Comparison of ENCODE assay signal across 20 mouse cellular contexts in genomic region chr6:142947029-142947428, GRCm38 (mm10). TPM values are rescaled to one million over a fixed set of nuclear protein-coding genes. Genes with fewer than 3 reads are reported as not detected.
A peak's percentile ranks its signal among the peaks of the same experiment; 100 is the strongest.
DNase-seq lines count a peak whose midpoint lies in the region; ATAC-seq and TF ChIP-seq lines count a peak whose summit lies in the region.
"Had no signal": no experiment of that assay in that cellular context is flagged by ENCODE, and none has a peak within 500 bp of the region (broad histone marks: within the 10 kb centered on the region; RNA-seq: fewer than 3 reads in every experiment).

No protein-coding gene starts in this region.

- no peak overlapping the region for H3K4me2 ChIP-seq in kidney, embryonic 16.5 days (replicated peaks; ENCODE audit: low read depth, low read length)
- H3K4me2 ChIP-seq in stomach, postnatal 0 days (replicated peaks; ENCODE audit: low read depth): no peak overlapping the region
- H3K4me2 ChIP-seq: embryonic facial prominence, embryonic 15.5 days; forebrain, embryonic 15.5 days; heart, embryonic 11.5 days; hindbrain, embryonic 14.5 days had no signal

- H3K36me3 ChIP-seq in kidney, embryonic 16.5 days (ENCODE audit: insufficient read depth, low read length): no peaks in the 10 kb centered on the region
- no peaks in the 10 kb centered on the region for H3K36me3 ChIP-seq in stomach, postnatal 0 days (ENCODE audit: control insufficient read depth, insufficient read depth, low read length)
- H3K36me3 ChIP-seq: embryonic facial prominence, embryonic 15.5 days; G1E had no signal

- no peaks in the 10 kb centered on the region for H3K9me3 ChIP-seq in kidney, embryonic 16.5 days (ENCODE audit: low read length)
- H3K9me3 ChIP-seq in stomach, postnatal 0 days (ENCODE audit: control insufficient read depth, low read length): no peaks in the 10 kb centered on the region
- H3K9me3 ChIP-seq: embryonic facial prominence, embryonic 15.5 days; forebrain, embryonic 15.5 days; hindbrain, embryonic 10.5 days had no signal

- TF ChIP-seq CTCF in stomach, postnatal 0 days (IDR thresholded peaks at IDR 0.05; ENCODE audit: low read depth): no peak

- no peak overlapping the region for H3K9ac ChIP-seq in kidney, embryonic 16.5 days (replicated peaks; ENCODE audit: low read length)
- H3K9ac ChIP-seq in stomach, postnatal 0 days (ENCODE audit: low read length): no peak overlapping the region
- H3K9ac ChIP-seq: embryonic facial prominence, embryonic 15.5 days; forebrain, embryonic 15.5 days; hindbrain, embryonic 14.5 days had no signal

- WGBS in kidney, embryonic 16.5 days: 73% methylated on average over 6 of the region's 6 CpGs
- 79% methylated on average over 6 of the region's 6 CpGs for WGBS in stomach, postnatal 0 days

- peaks cover 2% of the 10 kb centered on the region; the same call in 1 of the 2 replicates for H3K4me1 ChIP-seq in kidney, embryonic 16.5 days (ENCODE audit: insufficient read depth, low read length)
- H3K4me1 ChIP-seq in stomach, postnatal 0 days (replicated peaks; ENCODE audit: control insufficient read depth, insufficient read depth): no peaks in the 10 kb centered on the region
- H3K4me1 ChIP-seq: embryonic facial prominence, embryonic 15.5 days; forebrain, embryonic 10.5 days had no signal

- peak; percentile 30 to 37 for DNase-seq in kidney, postnatal 36 days
- peak; percentile 21 for DNase-seq in thymus, postnatal 0 days (ENCODE audit: low spot score)
- DNase-seq in thymus, postnatal 25 days: no peak
- peak; percentile 44 for DNase-seq in induced T-regulatory cell, adult 2 months (ENCODE audit: low read depth)
- DNase-seq in stomach, postnatal 0 days (ENCODE audit: low spot score): no peak
- DNase-seq: adrenal gland, postnatal 10 days; cerebellum, adult 11 months; cerebellum, adult 8-10 months; cerebellum, postnatal 14 days; embryo, embryonic 11 days; heart, adult 2 months had no signal

- H3K27me3 ChIP-seq in kidney, embryonic 16.5 days (ENCODE audit: insufficient read depth, low read length): no peaks in the 10 kb centered on the region
- no peaks in the 10 kb centered on the region for H3K27me3 ChIP-seq in stomach, postnatal 0 days (ENCODE audit: control insufficient read depth, insufficient read depth, low read length)
- H3K27me3 ChIP-seq: embryonic facial prominence, embryonic 15.5 days; forebrain, embryonic 15.5 days had no signal

- no peak for TF ChIP-seq EP300 in stomach, postnatal 0 days (optimal IDR thresholded peaks at IDR 0.05)

- ATAC-seq in kidney, embryonic 16.5 days (ENCODE audit: low FRiP score, low TSS enrichment): no peak
- no peak for ATAC-seq in stomach, postnatal 0 days (ENCODE audit: low FRiP score, low TSS enrichment)
- ATAC-seq: forebrain, embryonic 15.5 days had no signal

- H3K27ac ChIP-seq in kidney, embryonic 16.5 days (ENCODE audit: low read length): no peak overlapping the region
- H3K27ac ChIP-seq in stomach, postnatal 0 days (replicated peaks): no peak overlapping the region
- H3K27ac ChIP-seq: embryonic facial prominence, embryonic 15.5 days; forebrain, embryonic 10.5 days; forebrain, embryonic 15.5 days; heart, adult 2 months; hindbrain, embryonic 10.5 days; hindbrain, embryonic 14.5 days had no signal

- H3K4me3 ChIP-seq in kidney, embryonic 16.5 days (ENCODE audit: low read length): no peak overlapping the region
- H3K4me3 ChIP-seq in stomach, postnatal 0 days (ENCODE audit: low read depth, low read length): no peak overlapping the region
- H3K4me3 ChIP-seq: embryonic facial prominence, embryonic 15.5 days; erythroblast, embryonic 14.5 days; forebrain, embryonic 10.5 days; forebrain, embryonic 15.5 days; heart, adult 2 months; hindbrain, embryonic 10.5 days had no signal

RNA-seq across cellular contexts. Expression of gene St8sia1, which starts 17.2 kb away (rescaled TPM):
- 4.2 and 4.5 TPM in 2 replicates for polyA plus RNA-seq in kidney, embryonic 16.5 days (2015; fragmentation: Nextera tagmentation; extraction: Ambion mirVana)
- 8.1 and 10.0 TPM in 2 replicates for polyA plus RNA-seq in thymus, postnatal 0 days (2015; fragmentation: Nextera tagmentation; extraction: Ambion mirVana)
- 0.19 and 0.23 TPM in 2 replicates for polyA plus RNA-seq in stomach, postnatal 0 days (2015; fragmentation: Nextera tagmentation; extraction: Ambion mirVana)
- polyA plus RNA-seq: erythroblast, embryonic 14.5 days; G1E had no signal

Comparison
In these comparisons a context has a peak if more than half of its experiments do, and no peak if none do; other contexts are left out.
1. DNase-seq: peak in kidney, postnatal 36 days (2 of 2), thymus, postnatal 0 days (single experiment) and induced T-regulatory cell, adult 2 months (single experiment); none in thymus, postnatal 25 days (single experiment) and stomach, postnatal 0 days (single experiment).